ENCODE assay signal across 9 mouse cellular contexts in genomic region chr1:40237094-40237493, GRCm38 (mm10).
"Had no signal": no experiment of that assay in that cellular context is flagged by ENCODE, and none has a peak within 500 bp of the region (broad histone marks: within the 10 kb centered on the region; RNA-seq: fewer than 3 reads in every experiment).

No protein-coding gene starts in this region.

- H3K36me3 ChIP-seq: hindbrain, embryonic 13.5 days; limb, embryonic 12.5 days; liver, embryonic 13.5 days; midbrain, embryonic 13.5 days had no signal

- ATAC-seq: midbrain, embryonic 13.5 days had no signal

- H3K4me3 ChIP-seq: hindbrain, embryonic 13.5 days; layer of hippocampus, adult 2 months; limb, embryonic 12.5 days; liver, embryonic 13.5 days; midbrain, embryonic 13.5 days had no signal

- H3K4me2 ChIP-seq: hindbrain, embryonic 13.5 days; limb, embryonic 12.5 days; liver, embryonic 13.5 days; midbrain, embryonic 13.5 days had no signal

- DNase-seq: liver, embryonic 13.5 days; lung, postnatal 36 days; right cerebral cortex, postnatal 14 days; thymus, adult 2 months; thymus, postnatal 25 days had no signal

- H3K4me1 ChIP-seq: midbrain, embryonic 13.5 days had no signal

- H3K9ac ChIP-seq: hindbrain, embryonic 13.5 days; limb, embryonic 12.5 days; liver, embryonic 13.5 days; midbrain, embryonic 13.5 days had no signal

- H3K27me3 ChIP-seq: hindbrain, embryonic 13.5 days; limb, embryonic 12.5 days; liver, embryonic 13.5 days; midbrain, embryonic 13.5 days had no signal

- H3K9me3 ChIP-seq: hindbrain, embryonic 13.5 days; limb, embryonic 12.5 days; liver, embryonic 13.5 days; midbrain, embryonic 13.5 days had no signal

- H3K27ac ChIP-seq: hindbrain, embryonic 13.5 days; layer of hippocampus, adult 2 months; limb, embryonic 12.5 days; liver, embryonic 13.5 days; midbrain, embryonic 13.5 days had no signal
